Mouse (Mus musculus): ENCODE results near the gene Sac3d1.

Gene Sac3d1

GRCm38 (mm10) chr19:6121761-6122160 lies 3.3 kb upstream of the Sac3d1 start:
- in situ Hi-C loops (cut with MboI): loop anchor here (10.0 kb wide), 1 partner anchor 157 kb away; the partner anchor contains the start of gene Pola2

DNA sequence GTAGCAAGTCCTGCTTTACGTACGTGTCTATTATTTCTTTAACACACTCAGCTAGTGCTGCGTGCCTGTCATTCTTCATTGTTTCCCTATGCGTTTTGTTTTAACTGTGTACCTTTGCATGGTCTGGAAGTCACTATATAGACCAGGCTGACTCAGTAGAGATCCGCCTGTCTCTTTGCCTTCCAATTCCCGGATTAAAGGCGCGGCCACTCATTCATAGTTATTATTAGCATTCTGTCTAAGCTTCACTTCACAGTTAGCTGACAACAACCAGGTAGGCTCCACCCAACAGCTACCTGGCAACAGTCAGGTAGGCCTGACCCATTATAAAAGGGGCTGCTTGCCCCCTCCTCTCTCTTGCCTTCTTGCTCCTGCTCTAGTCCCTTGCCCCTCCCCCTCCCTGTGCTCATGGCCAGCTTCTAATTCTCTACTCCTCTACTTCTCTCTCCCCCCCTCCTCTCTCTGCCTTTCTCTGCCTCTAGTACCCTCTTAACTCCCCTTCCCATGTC lies 281 bp upstream of the Sac3d1 start:
- in situ Hi-C loops (cut with MboI): no loop called here

GRCm38 (mm10) chr19:6117346-6117985 lies 984 bp downstream of the Sac3d1 start:
- in situ Hi-C loops (cut with MboI): no loop called here

DNA sequence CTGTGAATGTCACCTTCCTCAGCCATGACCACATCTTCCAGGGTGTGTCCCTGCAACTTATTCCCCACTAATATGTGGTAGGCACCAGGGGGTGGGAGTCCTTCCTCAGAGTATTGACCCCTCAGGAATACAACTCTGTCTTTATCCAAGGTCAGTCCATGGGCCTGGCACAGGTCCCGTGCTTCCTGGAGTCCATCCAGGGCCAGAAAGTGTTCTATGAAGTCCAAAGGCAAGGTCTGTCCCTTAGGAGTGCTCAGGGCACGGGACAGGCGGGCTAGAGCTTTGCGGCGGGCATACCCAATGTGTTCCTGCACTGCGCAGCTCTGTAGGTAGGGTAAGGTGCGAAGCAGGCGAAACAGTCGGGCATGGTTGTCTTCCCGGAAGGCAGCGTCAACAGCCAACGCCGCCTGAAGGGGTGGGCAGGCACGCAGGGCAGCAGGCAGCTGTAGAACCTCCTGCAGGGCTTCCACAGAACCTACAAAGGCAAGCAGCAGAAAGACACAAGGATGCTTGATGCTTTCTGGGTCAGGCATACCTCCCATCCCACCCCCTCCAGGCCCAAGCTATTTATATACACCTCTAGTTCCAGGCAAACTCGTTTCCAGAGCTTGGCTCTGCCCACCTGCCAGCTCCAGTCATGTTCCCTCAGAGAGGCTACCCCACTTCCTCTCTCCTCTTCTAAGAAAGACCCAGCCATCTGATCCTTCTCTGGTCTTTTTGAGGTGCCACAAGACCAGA lies 2.2 kb downstream of the Sac3d1 start:
- in situ Hi-C loops (cut with MboI): no loop called here

DNA sequence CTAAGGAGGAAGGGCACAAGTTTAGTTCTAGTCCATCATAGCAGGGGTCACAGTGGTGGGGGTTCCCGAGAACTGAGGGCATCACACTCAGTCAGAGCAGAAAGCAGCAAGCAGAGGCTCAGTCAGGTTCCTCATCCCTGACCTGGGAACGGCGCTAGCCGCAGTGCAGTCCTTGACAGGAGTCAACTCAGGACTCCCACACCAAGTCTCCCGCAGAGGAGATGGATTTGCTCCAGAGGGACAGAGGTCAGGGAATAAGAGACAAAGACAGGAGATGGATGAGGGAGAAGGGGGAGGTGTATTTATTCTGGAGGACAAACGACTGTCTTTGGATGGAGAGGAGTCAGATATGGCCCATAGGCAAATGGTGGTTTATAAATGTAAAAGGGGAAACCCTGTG lies 5.3 kb downstream of the Sac3d1 start:
- in situ Hi-C loops (cut with MboI): no loop called here

- in situ Hi-C loops (cut with MboI): no loop called here
Measured at GRCm38 (mm10) chr19:6105586-6105985, 12.9 kb downstream of the Sac3d1 start, which contains the start of gene Naaladl1. TSS of gene Naaladl1 (plus strand) at chr19:6105782.

DNA sequence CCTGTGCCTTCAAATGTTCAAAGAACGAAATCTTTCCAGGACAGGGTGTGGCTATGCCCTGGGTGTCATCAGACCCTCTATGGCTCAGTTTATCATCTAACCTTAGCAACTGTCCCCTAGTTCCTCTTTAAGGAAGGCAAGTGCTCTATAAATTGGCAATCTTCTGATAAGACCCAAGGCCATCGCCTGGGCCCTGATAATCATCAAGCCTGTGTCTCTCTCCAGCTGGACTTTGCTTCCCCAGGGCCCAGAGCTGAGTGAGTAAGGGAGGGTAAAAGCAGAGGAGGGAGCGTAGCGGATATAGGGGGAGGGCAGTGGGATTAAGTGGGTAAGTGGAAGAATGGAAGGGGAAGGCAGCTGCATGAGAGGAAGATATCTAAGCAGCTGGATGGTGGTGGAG lies 14.0 kb downstream of the Sac3d1 start:
- in situ Hi-C loops (cut with MboI): no loop called here

- in situ Hi-C loops (cut with MboI): no loop called here
Measured at GRCm38 (mm10) chr19:6102169-6102853, 16.1 kb downstream of the Sac3d1 start.

GRCm38 (mm10) chr19:6101186-6101585 lies 17.3 kb downstream of the Sac3d1 start:
- in situ Hi-C loops (cut with MboI): no loop called here

- in situ Hi-C loops (cut with MboI): no loop called here
Measured at GRCm38 (mm10) chr19:6097847-6098246, 20.6 kb downstream of the Sac3d1 start.

DNA sequence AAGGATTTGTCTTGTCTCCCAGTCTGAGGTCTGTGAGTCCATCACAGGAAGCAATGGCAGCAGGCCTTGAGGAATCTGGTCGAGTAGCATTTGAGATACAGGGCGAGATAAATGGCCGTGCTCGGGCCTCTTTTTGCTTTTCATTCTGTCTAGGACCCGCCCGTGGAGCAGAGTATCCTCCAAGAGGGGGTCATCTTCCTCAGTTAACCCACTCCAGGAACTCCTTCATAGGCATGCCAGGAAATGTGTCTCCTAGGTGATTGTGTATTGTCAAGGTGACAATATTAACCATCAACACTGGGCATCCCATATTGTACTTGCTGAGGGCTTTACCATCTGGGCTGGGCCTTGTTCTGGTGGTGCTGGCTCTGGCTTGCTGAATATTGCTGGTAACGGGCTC lies 24.3 kb downstream of the Sac3d1 start, which contains the start of gene AC131692.1:
Gene AC131692.1 (plus strand): TSS at position 301 of the 400 bp plus-strand sequence.
- in situ Hi-C loops (cut with MboI): no loop called here

DNA sequence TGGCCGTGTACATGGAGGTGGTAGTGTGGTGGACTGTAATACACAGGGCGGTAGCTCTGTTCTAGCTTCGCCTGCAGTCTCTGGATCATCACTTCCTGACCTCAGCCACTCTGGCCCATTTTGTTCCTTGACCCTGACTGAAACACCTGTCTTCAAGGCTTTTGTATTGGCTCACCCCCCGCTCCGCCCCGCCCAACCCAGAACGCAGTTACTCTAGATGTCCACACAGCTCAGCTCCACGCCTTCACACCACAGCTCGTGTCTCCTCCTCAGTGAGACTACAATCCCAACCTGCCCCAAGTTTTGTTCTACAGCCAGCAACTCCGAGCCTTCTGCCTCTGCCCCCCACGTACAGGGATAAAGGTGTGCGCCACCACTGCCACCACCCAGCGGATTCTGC lies 29.6 kb downstream of the Sac3d1 start:
- in situ Hi-C loops (cut with MboI): no loop called here

DNA sequence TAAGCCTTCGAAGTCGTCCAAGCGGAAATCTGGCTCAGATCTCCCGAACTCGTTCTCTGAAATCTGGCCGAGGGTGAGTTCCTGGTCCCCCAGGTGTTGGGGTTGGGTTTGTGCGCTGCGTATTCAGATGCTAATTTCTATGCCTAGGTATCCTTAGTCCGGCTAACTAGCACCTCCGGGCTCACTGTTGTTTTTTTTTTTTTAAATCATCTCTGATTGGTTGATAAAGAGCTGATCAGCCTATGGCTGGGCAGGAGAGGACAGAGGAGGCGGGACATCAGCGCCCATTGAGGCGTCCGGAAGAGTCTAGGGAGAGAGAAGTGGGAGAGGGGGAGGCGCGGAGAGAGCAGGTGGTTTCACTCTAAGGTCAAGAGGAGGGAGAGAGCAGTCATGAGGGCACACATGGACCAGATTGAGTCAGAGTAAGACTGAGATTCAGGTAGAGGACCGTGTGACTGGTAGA lies 33.0 kb downstream of the Sac3d1 start:
- in situ Hi-C loops (cut with MboI): no loop called here

DNA sequence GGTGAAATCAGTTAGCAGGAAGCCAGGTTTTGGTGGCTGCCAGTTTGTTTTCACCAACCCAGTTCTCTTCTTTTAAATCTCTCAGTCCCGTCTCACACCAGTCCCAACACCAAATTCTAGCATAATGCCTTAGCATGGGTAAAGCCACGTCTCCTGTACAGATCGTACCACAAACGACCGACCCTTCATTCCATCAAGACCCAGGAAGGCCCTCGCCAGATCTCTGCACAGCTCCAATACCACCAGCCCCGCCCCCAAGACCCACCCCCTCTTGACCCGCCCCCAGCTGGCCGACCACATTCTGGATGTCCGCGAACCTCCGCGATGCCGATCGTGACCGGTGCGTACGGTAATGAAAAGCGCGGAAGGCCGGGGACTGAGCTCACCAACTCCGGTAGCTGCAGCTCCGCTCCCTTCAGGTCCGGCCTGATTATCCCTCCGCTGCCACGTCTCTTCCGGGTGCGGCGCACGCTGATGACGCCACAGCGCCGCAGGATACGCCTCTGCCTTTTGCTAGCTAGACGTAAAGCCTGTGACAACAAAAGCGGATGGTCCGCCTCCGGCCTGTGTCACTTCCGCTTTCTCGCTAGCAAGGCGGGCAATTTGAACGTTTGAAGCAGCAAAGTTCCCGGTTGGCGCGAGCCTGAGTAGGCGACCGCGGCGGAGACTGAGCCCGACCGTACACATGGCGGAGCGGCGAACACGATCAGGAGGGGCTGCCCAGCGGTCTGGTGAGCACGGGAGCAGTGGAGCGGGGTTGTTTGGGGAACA lies 33.8 kb downstream of the Sac3d1 start, which contains the start of the genes Zfpl1 and Cdca5:
Gene Zfpl1 (minus strand): TSS at position 479 of the 771 bp plus-strand sequence.
Gene Cdca5 (plus strand): TSS at position 506 of the 771 bp plus-strand sequence.
- in situ Hi-C loops (cut with MboI): no loop called here

- in situ Hi-C loops (cut with MboI): no loop called here
Measured at GRCm38 (mm10) chr19:6082156-6082555, 36.3 kb downstream of the Sac3d1 start, which contains the start of gene Gm28374. TSS of gene Gm28374 (minus strand) at chr19:6082256.

- in situ Hi-C loops (cut with MboI): no loop called here
Measured at GRCm38 (mm10) chr19:6079983-6080480, 38.4 kb downstream of the Sac3d1 start, which contains the start of gene Tmem262. TSS of gene Tmem262 (plus strand) at chr19:6080033.

GRCm38 (mm10) chr19:6076564-6077393 lies 41.7 kb downstream of the Sac3d1 start, which contains the start of gene Vps51:
TSS of gene Vps51 (minus strand) at chr19:6077231.
- in situ Hi-C loops (cut with MboI): no loop called here

GRCm38 (mm10) chr19:6073889-6074288 lies 44.6 kb downstream of the Sac3d1 start:
- in situ Hi-C loops (cut with MboI): no loop called here

DNA sequence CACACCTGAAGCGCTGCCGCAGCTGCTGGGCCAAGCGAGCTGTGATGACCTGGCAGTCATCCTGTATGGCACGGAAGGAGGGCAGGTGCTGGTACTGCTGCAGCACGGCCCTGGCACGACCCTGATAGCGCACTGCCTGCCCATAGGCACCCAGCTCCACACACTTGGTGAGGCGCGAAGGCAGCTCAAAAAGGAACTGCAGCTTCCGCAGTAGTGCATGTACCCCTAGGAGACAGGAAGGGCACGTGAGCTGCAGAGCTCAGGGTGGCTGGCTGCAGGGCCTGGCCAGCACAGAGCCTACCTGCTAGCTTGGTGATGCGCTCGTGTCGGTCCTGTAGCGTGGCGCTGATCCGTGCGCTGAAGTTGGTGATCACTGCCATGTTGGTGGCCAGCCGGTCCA lies 47.2 kb downstream of the Sac3d1 start:
- in situ Hi-C loops (cut with MboI): no loop called here
